Mouse (Mus musculus) testis, adult 2 months (tissue): ENCODE measurements around the gene Gm28053.

Experiments used
- CTCF ChIP-seq: fragments of 200-500 bp; IDR thresholded peaks from 2 replicates; pipeline ENCODE4 v1.5.1; 2012; ENCODE audit warnings: low read depth, mild to moderate bottlenecking, inconsistent platforms, low read length, moderate library complexity; ENCODE audit not compliant: control insufficient read depth, insufficient read depth, insufficient replicate concordance
- POLR2A ChIP-seq: fragments of 200-500 bp; IDR thresholded peaks from 2 replicates; pipeline ENCODE4 v1.6.1; 2012; ENCODE audit warnings: low read depth, mild to moderate bottlenecking, inconsistent platforms, low read length, moderate library complexity; ENCODE audit not compliant: control insufficient read depth

- TF ChIP-seq POLR2A = no peak
- no peak for TF ChIP-seq CTCF
Observed at GRCm38 (mm10) chr6:48718455-48718854, at the start of gene Gm28053, which contains the start of gene Gimap7.
